Mouse (Mus musculus) common myeloid progenitor, adult 5-6 weeks (primary cell): ENCODE results near the gene Npr2. TPM values are rescaled to one million over a fixed set of nuclear protein-coding genes. Genes with fewer than 3 reads are reported as not detected.

Experiments used
- ATAC-seq: replicated peaks from 2 replicates; pipeline ENCODE4 v1.8.0; 2016; ENCODE audit warnings: low read depth, mild to moderate bottlenecking, moderate TSS enrichment, inconsistent platforms; ENCODE audit not compliant: poor library complexity, severe bottlenecking
- total RNA-seq: library from RNA; stranded (forward); fragments of 200-1000, 187-1606 nt; gene quantifications from 2 replicates; pipeline ENCODE4 v1.2.3, GENCODE M21; 2017

Npr2 gene
- total RNA-seq, 1 experiment from 2014 or later = 0.96 TPM

DNA sequence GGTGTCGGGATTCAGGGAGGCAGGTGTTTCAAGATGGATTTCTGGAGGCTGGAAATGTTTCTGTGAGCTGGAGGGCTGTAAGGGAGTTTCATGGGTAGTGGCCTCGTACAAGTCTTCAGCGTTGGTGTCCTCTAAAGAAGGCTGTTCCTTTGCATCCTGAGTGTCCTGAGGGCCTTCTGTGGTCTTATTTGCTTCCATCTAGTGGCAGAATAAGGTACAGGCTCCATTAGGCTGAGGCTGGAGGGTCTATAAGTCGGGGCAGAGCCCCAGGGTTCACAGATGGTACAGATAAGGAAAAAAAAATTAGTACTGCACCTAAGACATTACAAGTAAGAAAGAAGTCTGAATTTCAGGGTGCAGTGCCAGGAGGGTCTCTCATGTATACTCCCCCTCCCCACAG is 34.7 kb downstream of the Npr2 start:
- ATAC-seq = peak; percentile 60; the same call in 1 of the 2 replicates

DNA sequence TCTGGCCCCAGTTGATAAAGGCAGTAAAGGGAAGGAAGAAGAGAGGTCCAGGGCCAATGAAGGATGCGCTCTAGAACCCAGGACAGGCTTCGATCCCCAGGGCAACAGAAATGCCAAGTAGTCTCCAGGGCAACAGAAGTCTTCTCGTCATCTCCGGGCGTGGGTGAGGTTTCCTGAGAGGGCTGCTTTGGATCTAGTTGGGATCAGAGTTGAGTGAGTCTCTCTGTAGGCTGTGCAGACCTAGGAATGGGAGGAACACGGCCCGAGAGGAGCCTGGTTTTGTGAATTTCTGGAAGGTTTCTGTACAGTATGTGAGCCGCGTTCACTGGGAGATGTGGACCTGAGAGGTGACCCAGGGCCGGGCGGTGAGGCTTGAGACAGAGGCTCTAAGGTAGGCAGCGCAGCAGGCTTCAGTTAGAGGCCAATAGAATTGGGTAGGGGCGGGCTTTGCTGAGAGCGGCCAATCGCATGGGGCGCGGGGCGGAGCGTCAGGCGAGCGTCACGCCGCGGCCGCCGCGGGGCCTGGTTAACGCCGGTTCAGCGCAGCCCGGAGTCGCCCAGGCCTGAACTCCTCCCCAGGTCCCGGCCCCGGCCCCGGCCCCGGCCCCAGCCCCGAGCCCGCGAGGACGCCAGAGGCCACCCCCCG is 37.2 kb downstream of the Npr2 start, which contains the start of the genes Tmem8b and Fam221b:
TSS of gene Tmem8b (plus strand) at position 190 of the 646 bp plus-strand sequence.
TSS of gene Fam221b (minus strand) at position 364 of the 646 bp plus-strand sequence.
- peak; percentile 88 for ATAC-seq

DNA sequence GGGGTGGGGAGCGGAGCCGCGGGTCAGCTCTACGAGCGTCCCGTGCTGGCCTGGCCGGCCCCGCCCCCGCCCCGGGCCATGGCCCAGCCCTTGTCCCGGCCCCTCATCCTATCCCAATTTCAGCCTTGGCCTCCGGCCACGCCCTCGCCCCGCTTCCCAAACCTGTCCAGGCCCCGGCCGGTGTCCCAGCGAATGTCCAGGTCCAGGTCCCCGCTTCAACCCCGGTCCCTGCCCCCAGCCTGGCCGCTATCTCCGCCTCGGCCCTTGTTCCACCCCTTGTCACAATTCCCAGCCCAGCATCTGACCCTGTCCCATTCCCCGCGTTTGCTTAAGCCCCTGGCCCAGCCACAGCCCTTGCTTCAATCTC is 37.7 kb downstream of the Npr2 start:
- ATAC-seq = 0 out of 2 replicates have a peak, but pooled peaks have one; percentile 13

DNA sequence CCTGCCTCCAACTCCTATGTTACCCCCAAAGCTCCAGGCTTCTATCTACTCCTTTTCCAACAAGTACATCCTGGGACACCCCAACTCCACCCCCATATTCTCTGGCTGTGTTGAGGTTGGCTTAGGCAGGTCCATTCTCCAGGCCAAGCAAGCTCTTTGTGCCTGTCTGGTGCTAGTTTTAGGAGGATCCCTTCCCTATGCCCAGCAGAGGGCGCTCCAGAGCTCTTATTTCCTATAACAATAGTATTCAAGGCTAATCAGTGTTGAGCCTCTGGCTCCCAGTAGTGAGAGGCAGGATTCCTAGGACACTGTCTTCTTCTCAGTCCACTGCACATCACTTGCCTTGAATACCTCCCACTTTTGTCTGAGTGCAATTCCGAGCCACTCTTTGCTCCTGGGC is 40.3 kb downstream of the Npr2 start:
- peak; percentile 67 for ATAC-seq

DNA sequence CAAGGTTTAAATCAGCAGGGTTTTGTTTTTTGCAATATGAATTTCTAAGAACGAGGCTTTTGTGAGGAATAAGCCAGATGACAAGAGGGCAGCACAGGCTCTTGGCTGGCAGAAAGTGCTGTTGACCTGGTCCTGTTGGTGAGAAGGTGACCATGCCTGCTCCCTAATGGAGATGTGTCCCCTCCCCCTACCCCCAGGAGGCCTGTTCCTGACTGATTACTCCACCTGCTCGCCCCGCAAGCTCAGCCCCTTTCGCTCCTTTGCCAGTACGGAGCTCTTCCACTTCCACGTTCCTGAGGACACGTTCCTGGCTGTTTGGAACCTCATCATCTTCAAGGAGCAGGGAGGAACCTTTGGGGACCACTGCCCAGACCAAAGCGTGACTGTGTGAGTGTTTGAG is 42.0 kb downstream of the Npr2 start:
- no peak for ATAC-seq

DNA sequence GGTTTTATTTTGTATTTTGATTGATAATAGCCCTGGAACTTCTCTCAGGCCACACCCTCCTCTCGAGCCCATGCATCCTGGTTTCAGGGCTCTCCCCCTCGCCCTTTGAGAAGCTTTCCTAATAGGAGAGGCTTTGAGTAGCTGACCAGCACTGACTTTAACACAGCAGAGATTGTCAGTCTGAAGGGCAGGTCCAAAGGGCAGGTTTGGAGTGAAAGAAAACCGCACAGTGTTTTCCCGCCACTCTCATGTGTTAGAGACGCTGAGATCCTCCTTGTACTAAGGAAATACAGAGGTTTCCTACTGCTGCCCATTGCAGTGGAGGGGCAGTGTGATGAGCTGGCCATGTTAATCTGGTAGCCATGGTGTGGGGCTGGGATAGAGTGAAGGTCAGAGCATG is 43.2 kb downstream of the Npr2 start:
- no peak for ATAC-seq

DNA sequence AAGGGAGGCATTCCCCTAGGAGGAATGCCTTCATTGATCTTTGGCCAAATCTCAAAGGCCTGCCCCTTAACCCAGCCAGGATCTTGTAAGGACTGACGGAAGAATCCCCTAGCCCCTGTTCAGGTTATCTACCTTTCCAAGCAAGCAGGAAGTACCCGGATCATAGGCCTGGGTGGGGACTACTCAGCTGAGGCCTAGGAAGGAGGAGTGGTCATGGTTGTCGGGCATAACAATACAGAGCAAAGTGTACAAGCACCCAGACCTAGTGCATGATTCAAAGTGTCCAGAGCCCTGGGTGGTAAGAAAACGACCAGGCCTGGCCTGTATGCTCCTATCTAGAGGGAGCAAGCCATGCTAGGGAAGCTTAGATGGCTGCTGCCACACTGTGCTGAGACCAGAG is 43.9 kb downstream of the Npr2 start:
- ATAC-seq = no peak

DNA sequence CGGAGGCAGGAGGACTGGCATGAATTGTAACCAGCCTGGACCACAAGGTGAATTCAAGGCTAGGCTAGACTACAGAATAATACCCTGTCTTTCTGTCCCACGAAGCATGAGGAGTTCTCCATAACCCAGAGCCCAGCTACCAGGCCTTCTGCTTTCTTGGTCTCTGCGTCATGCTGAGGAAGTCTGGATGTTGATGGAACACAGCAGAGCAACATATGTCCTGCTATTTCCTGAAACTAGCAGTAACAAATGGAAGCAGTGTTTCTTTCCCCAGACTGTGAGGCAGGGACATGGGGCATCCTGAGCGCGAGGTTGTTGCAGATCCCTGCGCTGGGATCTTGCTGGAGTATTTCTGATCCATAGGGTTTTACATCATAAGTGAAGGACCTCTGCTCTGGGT is 46.8 kb downstream of the Npr2 start:
- no peak for ATAC-seq

DNA sequence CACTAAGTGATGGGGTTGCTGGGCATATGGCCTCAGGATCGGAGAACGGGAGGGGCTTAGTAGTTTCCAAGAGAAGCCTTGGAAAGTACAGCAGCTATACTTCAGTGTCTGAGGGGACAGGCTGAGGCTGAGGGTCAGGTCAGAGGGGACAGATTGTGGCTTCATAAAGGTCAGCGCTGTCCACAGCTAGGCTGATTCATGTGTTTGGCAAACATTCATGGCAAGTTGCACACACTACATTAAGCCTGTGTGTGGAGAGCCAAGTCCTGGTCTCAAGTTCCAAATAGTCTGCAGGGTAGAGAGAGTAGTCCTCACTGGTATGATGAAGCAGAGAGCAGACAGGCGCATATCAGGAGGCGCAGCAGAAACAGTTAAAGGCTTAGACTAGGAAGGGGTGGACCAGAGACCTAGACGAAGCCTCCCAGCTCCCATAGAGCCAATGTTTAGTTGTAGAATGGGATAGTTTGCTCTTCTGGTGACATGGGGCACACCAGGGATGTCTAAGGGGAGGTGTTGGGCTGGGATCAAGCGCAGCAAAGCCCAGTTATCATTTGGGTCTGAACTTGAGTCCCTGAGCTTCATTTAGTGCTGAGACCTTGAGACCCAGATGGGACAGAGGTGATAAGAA is 47.8 kb downstream of the Npr2 start:
- ATAC-seq = no peak

DNA sequence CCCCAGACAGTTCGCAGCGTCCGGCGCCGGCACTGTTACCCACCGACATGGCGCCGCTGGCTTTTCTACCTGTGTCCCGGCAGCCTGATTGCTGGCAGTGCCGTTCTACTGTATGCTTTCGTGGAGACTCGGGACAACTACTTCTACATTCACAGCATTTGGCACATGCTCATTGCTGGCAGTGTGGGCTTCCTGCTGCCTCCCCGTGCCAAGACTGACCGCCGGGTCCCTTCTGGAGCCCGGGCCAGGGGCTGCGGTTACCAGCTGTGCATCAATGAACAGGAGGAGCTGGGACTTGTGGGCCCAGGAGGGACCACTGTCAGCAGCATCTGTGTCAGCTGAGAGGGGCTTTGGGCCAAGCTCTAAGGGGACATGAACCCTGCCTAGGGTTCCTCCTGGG is 58.3 kb downstream of the Npr2 start:
- ATAC-seq = no peak

DNA sequence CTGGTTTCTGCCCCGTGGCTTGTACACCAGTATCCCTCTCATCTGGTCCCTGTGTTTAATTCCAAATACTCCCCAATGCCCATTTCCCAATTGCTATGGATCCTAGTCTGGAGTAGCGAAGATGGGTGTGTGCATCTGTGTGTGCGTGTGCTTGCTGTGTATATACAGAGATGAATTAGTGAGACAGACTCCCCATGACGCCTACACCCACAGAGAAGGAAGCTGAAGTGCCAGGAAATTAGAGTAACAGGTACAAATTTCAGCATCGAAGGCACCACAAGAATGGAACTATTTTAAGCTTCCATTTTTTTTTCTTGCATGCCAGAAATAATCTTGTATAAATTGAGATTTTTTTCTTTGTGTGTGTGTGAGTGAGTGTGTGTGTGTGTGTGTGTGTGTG is 59.3 kb downstream of the Npr2 start:
- ATAC-seq = no peak

DNA sequence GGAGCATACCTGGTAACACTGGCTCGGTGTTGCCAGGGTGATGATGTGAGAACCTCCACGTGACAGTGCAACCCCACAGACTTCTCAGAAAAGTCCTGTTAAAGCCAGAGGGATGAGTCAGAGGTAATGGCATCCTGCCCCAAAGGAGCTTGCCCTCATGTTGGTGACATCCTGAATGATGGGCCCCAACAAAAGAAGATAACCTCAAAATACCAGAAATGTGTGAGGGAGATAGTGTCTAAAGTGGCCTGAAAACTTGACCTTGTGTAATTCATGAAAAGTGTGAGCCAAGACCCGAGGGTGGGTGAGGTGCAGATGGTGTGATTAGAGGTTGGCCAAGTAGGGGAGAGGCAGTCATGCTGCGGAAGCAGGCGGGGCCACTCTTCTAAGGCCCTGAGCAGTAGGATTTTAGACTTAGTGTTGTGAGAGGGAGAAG is 62.1 kb downstream of the Npr2 start:
- peak; percentile 76 for ATAC-seq

DNA sequence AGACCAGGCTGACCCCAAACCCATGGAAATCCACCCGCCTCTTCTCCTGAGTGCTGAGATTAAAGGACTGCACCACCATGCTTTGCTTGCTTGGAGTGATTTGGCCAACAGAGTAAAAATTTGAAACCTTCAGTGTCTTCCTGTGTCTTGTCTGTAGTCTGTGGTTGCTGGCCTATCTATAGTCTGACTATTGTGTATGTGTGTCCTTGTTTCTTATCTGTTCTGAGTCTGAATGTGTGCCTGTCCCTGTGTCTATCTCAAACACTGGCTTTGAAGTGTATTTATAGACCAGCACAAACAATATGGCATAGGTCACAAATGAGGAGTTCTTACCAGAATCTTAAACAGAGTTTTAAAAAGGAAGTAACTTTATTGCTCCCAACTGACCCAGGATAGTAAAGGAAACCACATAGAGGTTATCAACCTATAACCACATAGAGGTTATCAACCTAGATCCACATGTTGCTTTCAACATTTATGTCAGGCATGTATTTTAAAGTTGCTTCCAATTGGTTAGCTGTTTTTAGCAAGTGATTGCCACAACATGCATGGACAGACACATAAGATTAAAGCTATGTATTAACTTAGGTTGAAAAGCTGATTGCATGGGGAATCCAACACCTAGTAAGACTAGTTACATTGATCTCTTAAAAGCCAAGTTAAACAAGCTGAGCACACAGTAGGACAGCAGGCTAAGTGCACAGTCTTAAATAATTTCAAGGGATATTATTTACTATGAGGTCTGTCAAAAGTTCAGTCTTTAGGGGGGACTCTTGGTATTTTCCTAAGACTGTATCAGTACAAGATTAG is 62.9 kb downstream of the Npr2 start:
- ATAC-seq = peak; percentile 33

DNA sequence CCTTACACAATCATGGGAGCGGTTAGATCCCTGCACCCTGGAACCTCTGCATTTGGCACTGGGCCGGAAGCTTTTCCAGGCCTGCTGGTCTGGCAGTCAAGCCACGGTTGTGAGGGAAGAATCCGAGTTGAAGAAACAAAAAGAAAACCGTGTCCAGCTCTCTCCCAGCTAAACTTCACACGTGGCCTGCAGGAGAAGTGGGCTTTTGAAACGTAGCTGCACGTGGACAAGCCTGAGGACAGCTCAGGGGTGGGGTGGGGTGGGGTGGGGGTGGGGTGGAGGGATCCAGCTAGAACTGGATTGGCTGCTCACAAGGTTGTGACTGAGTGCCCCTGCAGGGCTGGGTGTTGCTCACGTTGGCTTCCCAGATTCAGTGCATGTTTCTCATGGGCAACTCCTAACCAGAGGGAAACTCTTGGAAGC is 63.5 kb downstream of the Npr2 start:
- no peak for ATAC-seq

DNA sequence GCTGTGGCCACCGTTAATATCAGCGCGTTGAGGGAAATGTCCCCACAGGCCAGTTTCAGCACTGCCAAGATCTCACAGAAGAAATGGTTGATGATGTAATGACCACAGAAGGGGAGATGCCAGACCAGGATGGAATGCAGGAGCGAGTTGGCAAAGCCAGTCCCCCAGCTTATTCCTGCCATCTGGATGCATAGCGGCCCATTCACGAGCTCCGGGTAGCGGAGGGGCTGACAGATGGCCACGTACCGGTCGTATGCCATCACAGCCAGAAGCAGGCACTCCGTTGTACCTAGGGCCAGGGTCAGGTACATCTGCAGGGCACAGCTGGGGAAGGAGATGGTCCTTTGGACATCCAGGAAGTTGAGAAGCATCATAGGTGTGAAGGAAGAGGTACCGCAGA is 64.8 kb downstream of the Npr2 start:
- no peak for ATAC-seq

DNA sequence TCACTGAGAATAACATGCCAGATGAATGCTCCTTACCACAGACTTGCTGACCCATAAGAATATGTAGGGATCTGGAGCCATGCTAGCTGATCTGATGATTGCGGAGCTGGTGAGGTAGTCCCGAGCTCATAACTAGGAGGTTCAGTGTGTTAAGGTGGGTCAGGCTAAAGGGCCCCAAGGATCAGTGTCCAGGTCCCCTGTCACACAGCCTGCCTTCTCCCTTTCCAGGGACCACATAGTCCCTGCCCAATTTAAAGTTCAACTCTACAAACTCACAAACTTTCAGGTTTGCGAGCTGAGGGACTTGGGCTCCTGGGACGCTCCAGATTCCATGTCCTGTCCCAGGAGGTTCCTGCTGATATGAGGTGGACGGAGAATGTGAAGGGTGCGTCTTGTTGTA is 69.0 kb downstream of the Npr2 start, which contains the start of gene Olfr70:
TSS of gene Olfr70 (minus strand) at position 101 of the 400 bp plus-strand sequence.
- ATAC-seq = no peak

Other genes starting within 250 kb of the Npr2 start
- gene Rusc2, start 250.0 kb upstream of the Npr2 start, total RNA-seq = 0.97 and 1.3 TPM in 2 replicates
- gene Fam166b, start 202.8 kb upstream of the Npr2 start, total RNA-seq = not detected in 2 replicates
- gene Tesk1, start 190.0 kb upstream of the Npr2 start, total RNA-seq = 4.8 and 8.2 TPM in 2 replicates
- 20.8 and 33.3 TPM in 2 replicates for gene Cd72, start 177.3 kb upstream of the Npr2 start, total RNA-seq
- not detected in 2 replicates for gene Sit1, start 148.2 kb upstream of the Npr2 start, total RNA-seq
- 50.5 and 62.2 TPM in 2 replicates for gene Ccdc107, start 139.0 kb upstream of the Npr2 start, total RNA-seq
- 46.1 and 64.5 TPM in 2 replicates for gene Arhgef39, start 132.2 kb upstream of the Npr2 start, total RNA-seq
- 7.3 and 8.3 TPM in 2 replicates for gene Car9, start 125.0 kb upstream of the Npr2 start, total RNA-seq
- gene Tpm2, start 108.2 kb upstream of the Npr2 start, total RNA-seq = 8.4 and 10.7 TPM in 2 replicates
- gene Creb3, start 69.6 kb upstream of the Npr2 start, total RNA-seq = 20.5 and 22.7 TPM in 2 replicates
- 262 and 295 TPM in 2 replicates for gene Tln1, start 69.2 kb upstream of the Npr2 start, total RNA-seq
- 14.4 and 35.2 TPM in 2 replicates for gene Rgp1, start 53.2 kb upstream of the Npr2 start, total RNA-seq
- 10.2 and 11.8 TPM in 2 replicates for gene Gba2, start 53.1 kb upstream of the Npr2 start, total RNA-seq
- not detected in 2 replicates for gene Msmp, start 47.4 kb upstream of the Npr2 start, total RNA-seq
- not detected in 2 replicates for gene Spag8, start 21.7 kb downstream of the Npr2 start, total RNA-seq
- 34.1 and 56.1 TPM in 2 replicates for gene Hint2, start 24.5 kb downstream of the Npr2 start, total RNA-seq
- 1.4 and 2.5 TPM in 2 replicates for gene Tmem8b, start 37.0 kb downstream of the Npr2 start, total RNA-seq
- gene Fam221b, start 37.2 kb downstream of the Npr2 start, total RNA-seq = 0.55 and 0.92 TPM in 2 replicates
- gene Olfr70, start 68.9 kb downstream of the Npr2 start, total RNA-seq = not detected in 2 replicates
- not detected in 2 replicates for gene Olfr71, start 78.3 kb downstream of the Npr2 start, total RNA-seq
- not detected in 2 replicates for gene Hrct1, start 95.3 kb downstream of the Npr2 start, total RNA-seq
- gene Spaar, start 98.1 kb downstream of the Npr2 start, total RNA-seq = not detected in 2 replicates
- not detected in 2 replicates for gene Olfr159, start 139.1 kb downstream of the Npr2 start, total RNA-seq
- gene Olfr156, start 192.0 kb downstream of the Npr2 start, total RNA-seq = not detected in 2 replicates
- not detected in 2 replicates for gene Olfr157, start 208.3 kb downstream of the Npr2 start, total RNA-seq
- gene Olfr155, start 219.6 kb downstream of the Npr2 start, total RNA-seq = not detected in 2 replicates
- gene Reck, start 243.6 kb downstream of the Npr2 start, total RNA-seq = 0.82 and 1.9 TPM in 2 replicates